Mouse (Mus musculus): ENCODE data around the gene Prss46.
A peak's percentile ranks its signal among the peaks of the same experiment; 100 is the strongest.

Gene Prss46

GRCm38 (mm10) chr9:110887388-110888303 lies 43.3 kb downstream of the Prss46 start:
- Histone ChIP-seq H3K4me3 (replicated peaks; ENCODE audit: low read length) (peak overlapping the region; percentile 69), H3K36me3 (ENCODE audit: insufficient read depth, low read length) (peaks cover 61% of the 10 kb centered on the region)
- TF ChIP-seq CTCF (conservative IDR thresholded peaks at IDR 0.05; ENCODE audit: low read length), result no peak
- no peak for TF ChIP-seq POU5F1 (IDR thresholded peaks at IDR 0.05; ENCODE audit: borderline replicate concordance, low read length)
- TF ChIP-seq NANOG (IDR thresholded peaks at IDR 0.05; ENCODE audit: borderline replicate concordance, low read length), result no peak

GRCm38 (mm10) chr9:110888935-110889334 lies 44.6 kb downstream of the Prss46 start:
- H3K4me3 ChIP-seq (replicated peaks; ENCODE audit: low read length), result peak overlapping the region; percentile 69
- H3K36me3 ChIP-seq (ENCODE audit: insufficient read depth, low read length), result peaks cover 67% of the 10 kb centered on the region
- no peaks in the 10 kb centered on the region for H3K9me3 ChIP-seq (ENCODE audit: low read length)
- H3K4me1 ChIP-seq (replicated peaks; ENCODE audit: low read depth, low read length), result peaks cover 58% of the 10 kb centered on the region
- TF ChIP-seq POU5F1 (IDR thresholded peaks at IDR 0.05; ENCODE audit: borderline replicate concordance, low read length) (no peak), CTCF (conservative IDR thresholded peaks at IDR 0.05; ENCODE audit: low read length) (no peak), NANOG (IDR thresholded peaks at IDR 0.05; ENCODE audit: borderline replicate concordance, low read length) (no peak)
- no peaks in the 10 kb centered on the region for H3K27me3 ChIP-seq (ENCODE audit: insufficient read depth, low read length)

More at GRCm38 (mm10) chr9:110887388-110888303, 43.3 kb downstream of the Prss46 start:
- H3K9me3 ChIP-seq (ENCODE audit: low read length), result no peaks in the 10 kb centered on the region
- H3K4me1 ChIP-seq (replicated peaks; ENCODE audit: low read depth, low read length), result peaks cover 53% of the 10 kb centered on the region
- H3K27me3 ChIP-seq (ENCODE audit: insufficient read depth, low read length), result no peaks in the 10 kb centered on the region

GRCm38 (mm10) chr9:110890026-110890783 lies 45.9 kb downstream of the Prss46 start:
- Histone ChIP-seq H3K9me3 (ENCODE audit: low read length) (no peaks in the 10 kb centered on the region), H3K36me3 (ENCODE audit: insufficient read depth, low read length) (peaks cover 66% of the 10 kb centered on the region), H3K4me1 (replicated peaks; ENCODE audit: low read depth, low read length) (peaks cover 65% of the 10 kb centered on the region), H3K4me3 (replicated peaks; ENCODE audit: low read length) (peak overlapping the region; percentile 69), H3K27me3 (ENCODE audit: insufficient read depth, low read length) (no peaks in the 10 kb centered on the region)
- no peak for TF ChIP-seq POU5F1 (IDR thresholded peaks at IDR 0.05; ENCODE audit: borderline replicate concordance, low read length)
- TF ChIP-seq CTCF (conservative IDR thresholded peaks at IDR 0.05; ENCODE audit: low read length), result peak; percentile 93

GRCm38 (mm10) chr9:110891077-110891828 lies 46.9 kb downstream of the Prss46 start:
- no peak for TF ChIP-seq POU5F1 (IDR thresholded peaks at IDR 0.05; ENCODE audit: borderline replicate concordance, low read length)
- TF ChIP-seq NANOG (IDR thresholded peaks at IDR 0.05; ENCODE audit: borderline replicate concordance, low read length), result no peak
- no peak for TF ChIP-seq CTCF (conservative IDR thresholded peaks at IDR 0.05; ENCODE audit: low read length)
- Histone ChIP-seq H3K9me3 (ENCODE audit: low read length) (no peaks in the 10 kb centered on the region), H3K36me3 (ENCODE audit: insufficient read depth, low read length) (peaks cover 55% of the 10 kb centered on the region), H3K27me3 (ENCODE audit: insufficient read depth, low read length) (no peaks in the 10 kb centered on the region), H3K4me3 (replicated peaks; ENCODE audit: low read length) (no peak overlapping the region), H3K4me1 (replicated peaks; ENCODE audit: low read depth, low read length) (peaks cover 72% of the 10 kb centered on the region)

- H3K27me3 ChIP-seq (ENCODE audit: insufficient read depth, low read length), result no peaks in the 10 kb centered on the region
- H3K36me3 ChIP-seq (ENCODE audit: insufficient read depth, low read length), result peaks cover 51% of the 10 kb centered on the region
- no peak overlapping the region for H3K4me3 ChIP-seq (replicated peaks; ENCODE audit: low read length)
- H3K4me1 ChIP-seq (replicated peaks; ENCODE audit: low read depth, low read length), result peaks cover 72% of the 10 kb centered on the region
- TF ChIP-seq POU5F1 (IDR thresholded peaks at IDR 0.05; ENCODE audit: borderline replicate concordance, low read length) (no peak), CTCF (conservative IDR thresholded peaks at IDR 0.05; ENCODE audit: low read length) (no peak), NANOG (IDR thresholded peaks at IDR 0.05; ENCODE audit: borderline replicate concordance, low read length) (no peak)
- H3K9me3 ChIP-seq (ENCODE audit: low read length), result no peaks in the 10 kb centered on the region
Measured at GRCm38 (mm10) chr9:110892552-110892951, 48.2 kb downstream of the Prss46 start.

- H3K9me3 ChIP-seq (ENCODE audit: low read length), result no peaks in the 10 kb centered on the region
- TF ChIP-seq NANOG (IDR thresholded peaks at IDR 0.05; ENCODE audit: borderline replicate concordance, low read length) (no peak), POU5F1 (IDR thresholded peaks at IDR 0.05; ENCODE audit: borderline replicate concordance, low read length) (no peak), CTCF (conservative IDR thresholded peaks at IDR 0.05; ENCODE audit: low read length) (no peak)
- peaks cover 60% of the 10 kb centered on the region for H3K36me3 ChIP-seq (ENCODE audit: insufficient read depth, low read length)
- H3K4me3 ChIP-seq (replicated peaks; ENCODE audit: low read length), result 0 out of 2 replicates have a peak overlapping the region, but pooled peaks have one; percentile 29
- H3K4me1 ChIP-seq (replicated peaks; ENCODE audit: low read depth, low read length), result peaks cover 66% of the 10 kb centered on the region
- H3K27me3 ChIP-seq (ENCODE audit: insufficient read depth, low read length), result no peaks in the 10 kb centered on the region
Measured at GRCm38 (mm10) chr9:110893429-110893828, 49.1 kb downstream of the Prss46 start.

GRCm38 (mm10) chr9:110895507-110895906 lies 51.2 kb downstream of the Prss46 start:
- peak overlapping the region; percentile 23; the same call in 1 of the 2 replicates for H3K4me3 ChIP-seq (replicated peaks; ENCODE audit: low read length)
- H3K36me3 ChIP-seq (ENCODE audit: insufficient read depth, low read length), result peaks cover 70% of the 10 kb centered on the region
- H3K4me1 ChIP-seq (replicated peaks; ENCODE audit: low read depth, low read length), result peaks cover 49% of the 10 kb centered on the region
- H3K27me3 ChIP-seq (ENCODE audit: insufficient read depth, low read length), result no peaks in the 10 kb centered on the region
- no peaks in the 10 kb centered on the region for H3K9me3 ChIP-seq (ENCODE audit: low read length)
- TF ChIP-seq POU5F1 (IDR thresholded peaks at IDR 0.05; ENCODE audit: borderline replicate concordance, low read length), result no peak
- TF ChIP-seq NANOG (IDR thresholded peaks at IDR 0.05; ENCODE audit: borderline replicate concordance, low read length), result no peak
- TF ChIP-seq CTCF (conservative IDR thresholded peaks at IDR 0.05; ENCODE audit: low read length), result peak; percentile 31; the same call in 1 of the 2 replicates
